11 mouse cellular contexts compared by ENCODE assay signal in genomic region chr13:64117442-64117841, GRCm38 (mm10).
DNase-seq lines count a peak whose midpoint lies in the region.
"Had no signal": no experiment of that assay in that cellular context is flagged by ENCODE, and none has a peak within 500 bp of the region (broad histone marks: within the 10 kb centered on the region; RNA-seq: fewer than 3 reads in every experiment).

No protein-coding gene starts in this region.

- peak; percentile 43 for DNase-seq in kidney, adult 9 months
- DNase-seq in kidney, postnatal 14 days: no peak
- DNase-seq in testis, postnatal 10 days (ENCODE audit: low spot score): peak; percentile 7
- DNase-seq in testis, postnatal 14 days (ENCODE audit: low spot score): no peak
- peak; percentile 20 for DNase-seq in MEL-GATA-1-ER (ENCODE audit: extremely low read depth, low read depth)
- DNase-seq in cerebellum, postnatal 25 days: no peak
- no peak for DNase-seq in heart, adult 11 months
- DNase-seq: adrenal gland, postnatal 10 days; cerebellum, postnatal 10 days; kidney, adult 8-10 months; right cerebral cortex, postnatal 14 days had no signal

Comparison
In these comparisons a context has a peak if more than half of its experiments do, and no peak if none do; other contexts are left out.
1. DNase-seq: peak in kidney, adult 9 months (single experiment), testis, postnatal 10 days (single experiment) and MEL-GATA-1-ER (single experiment); none in kidney, postnatal 14 days (single experiment), testis, postnatal 14 days (single experiment), cerebellum, postnatal 25 days (0 of 2) and heart, adult 11 months (single experiment).